Mouse (Mus musculus) CD8-positive naive resting alpha-beta T cell, adult 57 days (primary cell): ENCODE data around the gene Calca. TPM values are rescaled to one million over a fixed set of nuclear protein-coding genes. Genes with fewer than 3 reads are reported as not detected.

Source experiments
- total RNA-seq: library from RNA; stranded (reverse); gene quantifications from one replicate; pipeline ENCODE4 v1.2.4, GENCODE M21; 2023

Calca gene
- not detected for total RNA-seq

GRCm38 (mm10) chr7:114636102-114636501, at the start of gene Calca:
Gene Calca, minus strand, starts transcription at chr7:114636357.

Other genes with a start within 250 kb of the Calca start
- 122 TPM for gene Pde3b, start 221.1 kb downstream of the Calca start, total RNA-seq
- gene Cyp2r1, start 73.4 kb downstream of the Calca start, total RNA-seq = 4.5 TPM
- not detected for gene Calcb, start 82.3 kb upstream of the Calca start, total RNA-seq
- gene Insc, start 107.3 kb upstream of the Calca start, total RNA-seq = 1.8 TPM